Mouse (Mus musculus) WW6 (cell line): ENCODE results near the gene Gm3453.
"Not testable (repeated sequence)": the region's sequence is repeated elsewhere in the genome, so short reads cannot be mapped to it uniquely, and the experiment has no call there.

ENCODE experiments used
- DNase-seq: peaks from one replicate; pipeline ENCODE4 v3.0.0-alpha.2; 2013; ENCODE audit warnings: low read depth, low spot score

Gene Gm3453

GRCm38 (mm10) chr14:5979037-5979436 is at the start of gene Gm3453:
TSS of gene Gm3453 (minus strand) at chr14:5979137.
- not testable (repeated sequence) for DNase-seq

GRCm38 (mm10) chr14:5987136-5987535 is 8.2 kb upstream of the Gm3453 start:
- not testable (repeated sequence) for DNase-seq

- DNase-seq: not testable (repeated sequence)
Observed at GRCm38 (mm10) chr14:5962441-5962840, 16.5 kb downstream of the Gm3453 start.

- not testable (repeated sequence) for DNase-seq
Observed at GRCm38 (mm10) chr14:5961635-5962034, 17.3 kb downstream of the Gm3453 start, which contains the start of gene Gm3248. TSS of gene Gm3248 (minus strand) at chr14:5961745.

GRCm38 (mm10) chr14:5961102-5961501 is 17.8 kb downstream of the Gm3453 start:
- DNase-seq: not testable (repeated sequence)

- DNase-seq: not testable (repeated sequence)
Observed at GRCm38 (mm10) chr14:5960479-5960878, 18.5 kb downstream of the Gm3453 start.

GRCm38 (mm10) chr14:5923276-5923675 is 55.7 kb downstream of the Gm3453 start:
- DNase-seq: not testable (repeated sequence)
